Mouse (Mus musculus): ENCODE results near the gene Hoxb1. TPM values are rescaled to one million over a fixed set of nuclear protein-coding genes. Genes with fewer than 3 reads are reported as not detected.

The Hoxb1 gene
- total and polyA plus RNA-seq, 2 experiments from 2014 or later = not detected

DNA sequence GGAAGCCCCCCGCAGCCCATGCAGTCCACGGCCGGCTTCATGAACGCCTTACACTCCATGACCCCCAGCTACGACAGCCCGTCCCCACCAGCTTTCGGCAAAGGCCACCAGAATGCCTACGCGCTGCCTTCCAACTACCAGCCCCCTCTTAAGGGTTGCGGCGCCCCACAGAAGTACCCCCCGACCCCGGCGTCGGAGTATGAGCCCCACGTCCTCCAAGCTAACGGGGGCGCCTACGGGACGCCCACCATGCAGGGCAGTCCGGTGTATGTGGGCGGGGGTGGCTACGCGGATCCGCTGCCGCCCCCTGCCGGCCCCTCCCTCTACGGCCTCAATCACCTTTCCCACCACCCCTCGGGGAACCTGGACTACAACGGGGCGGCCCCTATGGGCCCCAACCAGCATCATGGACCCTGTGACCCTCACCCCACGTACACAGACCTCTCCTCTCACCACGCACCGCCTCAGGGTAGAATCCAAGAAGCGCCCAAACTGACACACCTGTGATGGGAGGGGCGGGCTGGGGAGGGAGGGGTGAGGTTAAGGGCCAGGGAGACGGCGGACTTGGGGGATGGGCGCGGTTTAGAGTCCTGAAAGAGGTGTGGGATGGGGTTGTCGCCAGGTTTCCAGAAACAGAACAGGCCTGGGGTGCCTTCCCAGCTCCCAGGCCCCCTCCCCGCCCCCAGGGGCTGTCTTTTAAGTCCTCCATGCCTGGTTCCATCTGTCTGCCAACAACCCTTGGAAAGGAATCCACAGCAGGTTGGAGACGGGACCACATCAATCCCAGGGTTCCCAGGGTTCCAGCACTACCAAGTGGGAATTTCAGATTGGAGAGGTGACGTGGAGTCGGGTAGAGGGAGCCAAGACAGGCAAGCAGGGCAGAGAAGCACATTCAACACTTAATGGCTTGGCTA lies 19.4 kb upstream of the Hoxb1 start:
- H3K27ac ChIP-seq (ENCODE audit: low read depth, low read length) = no peak overlapping the region
- H3K36me3 ChIP-seq (ENCODE audit: insufficient read depth, low read length) = no peaks in the 10 kb centered on the region
- WGBS = 4% methylated on average over 45 of the region's 45 CpGs
- no peak for DNase-seq (ENCODE audit: low spot score)
- peaks cover 94% of the 10 kb centered on the region for H3K27me3 ChIP-seq (ENCODE audit: insufficient read depth, low read length)
- H3K4me1 ChIP-seq (ENCODE audit: insufficient read depth, low read length) = no peaks in the 10 kb centered on the region
- no peak for ATAC-seq (ENCODE audit: low FRiP score)
- no peaks in the 10 kb centered on the region for H3K9me3 ChIP-seq (ENCODE audit: low read length)
- no peak overlapping the region for H3K4me3 ChIP-seq (ENCODE audit: low read depth, low read length)
- no peak overlapping the region for H3K9ac ChIP-seq (replicated peaks; ENCODE audit: low read length, poor library complexity, severe bottlenecking)
- peak overlapping the region; percentile 4; the same call in 1 of the 2 replicates for H3K4me2 ChIP-seq (ENCODE audit: low read depth, low read length, poor library complexity, severe bottlenecking)
- no peak for TF ChIP-seq CTCF (IDR thresholded peaks at IDR 0.05)

DNA sequence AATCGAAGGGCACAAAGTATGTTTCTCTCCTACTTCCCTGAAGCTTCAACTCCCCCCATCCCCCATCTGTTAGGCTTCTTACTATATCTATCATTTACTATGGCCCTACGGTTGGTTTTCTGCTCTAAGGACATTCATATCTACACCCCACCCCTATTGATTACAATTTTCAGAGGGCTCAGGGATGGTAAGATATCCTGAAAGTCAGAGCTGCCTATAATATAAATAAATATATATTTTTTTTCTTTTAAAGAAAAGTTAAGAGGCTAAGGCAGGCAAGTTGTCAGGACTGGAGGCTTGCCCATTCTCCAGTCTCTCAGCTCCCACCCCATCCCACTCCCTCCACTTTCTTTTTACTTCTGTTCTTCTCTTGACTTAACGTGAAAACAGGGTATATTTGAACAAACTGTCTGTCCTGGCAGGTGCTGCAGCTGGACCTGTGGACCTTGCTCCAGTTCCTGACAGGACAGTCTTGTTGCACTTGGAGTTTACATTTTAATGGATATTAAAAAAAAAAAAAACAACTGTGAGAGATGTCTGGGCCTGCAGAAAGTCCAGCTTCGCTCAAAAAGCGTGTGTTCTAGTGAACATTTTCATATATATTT lies 18.5 kb upstream of the Hoxb1 start:
- no peak for TF ChIP-seq CTCF (IDR thresholded peaks at IDR 0.05)
- no peaks in the 10 kb centered on the region for H3K9me3 ChIP-seq (ENCODE audit: low read length)
- no peak overlapping the region for H3K4me2 ChIP-seq (ENCODE audit: low read depth, low read length, poor library complexity, severe bottlenecking)
- peaks cover 94% of the 10 kb centered on the region for H3K27me3 ChIP-seq (ENCODE audit: insufficient read depth, low read length)
- H3K36me3 ChIP-seq (ENCODE audit: insufficient read depth, low read length) = no peaks in the 10 kb centered on the region
- ATAC-seq (ENCODE audit: low FRiP score) (no peak), DNase-seq (ENCODE audit: low spot score) (no peak)
- H3K4me1 ChIP-seq (ENCODE audit: insufficient read depth, low read length) = no peaks in the 10 kb centered on the region
- no peak overlapping the region for H3K27ac ChIP-seq (ENCODE audit: low read depth, low read length)
- WGBS = 4% methylated on average over 5 of the region's 5 CpGs
- no peak overlapping the region for H3K9ac ChIP-seq (replicated peaks; ENCODE audit: low read length, poor library complexity, severe bottlenecking)
- no peak overlapping the region for H3K4me3 ChIP-seq (ENCODE audit: low read depth, low read length)

DNA sequence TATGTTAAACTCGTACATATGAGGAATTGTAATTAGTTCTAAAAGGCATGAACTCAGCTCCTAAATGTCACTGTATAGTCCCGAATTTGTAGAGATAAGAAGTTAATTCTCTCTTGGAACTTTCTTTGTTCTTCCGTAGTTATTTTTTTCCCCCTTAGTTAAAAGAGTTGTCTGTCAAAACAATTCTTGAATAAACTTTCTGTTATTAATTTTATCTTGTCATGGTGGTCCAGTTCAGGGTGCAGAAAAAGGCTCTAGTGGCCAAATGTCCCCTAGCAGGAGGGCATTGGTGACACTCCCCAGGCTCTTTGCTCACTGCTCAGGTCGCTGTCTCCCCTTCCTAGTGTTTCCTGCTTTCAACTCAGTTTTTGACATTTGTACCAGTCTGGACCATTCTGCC lies 17.8 kb upstream of the Hoxb1 start:
- no peak for TF ChIP-seq CTCF (IDR thresholded peaks at IDR 0.05)
- peaks cover 89% of the 10 kb centered on the region for H3K27me3 ChIP-seq (ENCODE audit: insufficient read depth, low read length)
- H3K4me2 ChIP-seq (ENCODE audit: low read depth, low read length, poor library complexity, severe bottlenecking) = no peak overlapping the region
- H3K4me1 ChIP-seq (ENCODE audit: insufficient read depth, low read length) = no peaks in the 10 kb centered on the region
- no peaks in the 10 kb centered on the region for H3K9me3 ChIP-seq (ENCODE audit: low read length)
- no peak for DNase-seq (ENCODE audit: low spot score)
- no peak for ATAC-seq (ENCODE audit: low FRiP score)
- 6% methylated on average over 4 of the region's 4 CpGs for WGBS
- H3K4me3 ChIP-seq (ENCODE audit: low read depth, low read length) = no peak overlapping the region
- no peak overlapping the region for H3K27ac ChIP-seq (ENCODE audit: low read depth, low read length)
- H3K9ac ChIP-seq (replicated peaks; ENCODE audit: low read length, poor library complexity, severe bottlenecking) = no peak overlapping the region
- H3K36me3 ChIP-seq (ENCODE audit: insufficient read depth, low read length) = no peaks in the 10 kb centered on the region

DNA sequence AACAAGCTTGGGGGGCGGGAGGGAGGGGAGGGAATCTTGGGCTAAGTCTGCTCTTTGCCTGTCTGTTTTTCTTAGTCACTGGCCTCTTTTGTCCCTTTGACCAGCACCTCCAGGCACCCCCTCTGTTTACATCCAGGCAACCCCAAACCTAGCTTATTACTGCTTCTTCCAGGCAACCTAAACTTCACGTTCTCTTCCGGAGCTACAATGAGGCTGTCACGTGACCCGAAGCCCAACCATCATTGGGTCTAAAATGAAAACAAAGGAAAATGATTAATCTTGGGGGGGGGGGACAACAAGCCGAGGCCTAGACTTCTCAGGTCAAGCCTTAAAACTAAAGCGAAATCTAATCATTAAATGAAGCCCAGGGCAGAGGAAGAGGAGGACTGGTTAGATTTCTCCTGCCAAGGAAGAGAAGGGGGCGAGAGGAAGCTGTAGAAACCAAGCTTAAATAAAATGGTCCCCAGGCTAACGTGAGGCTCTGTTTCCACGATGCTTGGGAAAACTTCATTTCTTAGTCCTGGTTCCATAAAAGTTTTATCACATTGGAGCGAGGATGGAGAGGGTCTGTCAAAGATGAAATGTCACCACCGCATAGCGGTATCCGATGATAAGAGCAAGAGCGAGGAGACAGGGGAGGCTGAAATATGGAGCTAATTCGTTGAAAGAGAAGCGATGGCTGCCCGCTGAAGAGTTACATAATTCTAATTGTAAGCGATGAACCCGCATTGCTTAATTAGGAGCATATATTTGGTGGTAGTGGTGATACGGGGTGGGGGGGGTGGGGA lies 17.2 kb upstream of the Hoxb1 start:
- H3K4me3 ChIP-seq (ENCODE audit: low read depth, low read length) = no peak overlapping the region
- 2% methylated on average over 21 of the region's 21 CpGs for WGBS
- no peak overlapping the region for H3K9ac ChIP-seq (replicated peaks; ENCODE audit: low read length, poor library complexity, severe bottlenecking)
- TF ChIP-seq CTCF (IDR thresholded peaks at IDR 0.05) = no peak
- no peak overlapping the region for H3K27ac ChIP-seq (ENCODE audit: low read depth, low read length)
- DNase-seq (ENCODE audit: low spot score) (no peak), ATAC-seq (ENCODE audit: low FRiP score) (no peak)
- H3K27me3 ChIP-seq (ENCODE audit: insufficient read depth, low read length) = peaks cover 87% of the 10 kb centered on the region
- H3K4me2 ChIP-seq (ENCODE audit: low read depth, low read length, poor library complexity, severe bottlenecking) = no peak overlapping the region
- H3K9me3 ChIP-seq (ENCODE audit: low read length) = no peaks in the 10 kb centered on the region
- no peaks in the 10 kb centered on the region for H3K4me1 ChIP-seq (ENCODE audit: insufficient read depth, low read length)
- no peaks in the 10 kb centered on the region for H3K36me3 ChIP-seq (ENCODE audit: insufficient read depth, low read length)

DNA sequence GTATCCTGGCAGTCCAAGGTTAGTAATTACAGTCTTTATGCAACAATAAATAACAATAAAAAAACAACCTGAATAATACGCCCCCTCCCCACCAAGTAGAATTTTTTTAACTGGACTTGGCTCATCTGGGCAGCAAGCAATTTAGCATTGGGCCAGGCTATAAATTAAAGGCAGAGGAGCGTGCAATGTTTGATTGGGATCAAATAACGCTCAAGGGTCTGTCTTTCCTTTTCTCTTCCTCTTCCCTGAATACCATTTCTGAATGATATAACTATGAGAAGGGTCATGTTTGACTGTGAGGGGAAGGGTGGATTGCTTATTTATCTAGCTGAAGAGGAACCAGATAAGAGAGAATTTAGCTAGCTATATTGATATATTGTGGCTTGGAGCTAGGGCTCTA lies 16.6 kb upstream of the Hoxb1 start:
- DNase-seq (ENCODE audit: low spot score) (no peak), ATAC-seq (ENCODE audit: low FRiP score) (no peak)
- TF ChIP-seq CTCF (IDR thresholded peaks at IDR 0.05) = no peak
- H3K27ac ChIP-seq (ENCODE audit: low read depth, low read length) = no peak overlapping the region
- peaks cover 83% of the 10 kb centered on the region for H3K27me3 ChIP-seq (ENCODE audit: insufficient read depth, low read length)
- no peaks in the 10 kb centered on the region for H3K4me1 ChIP-seq (ENCODE audit: insufficient read depth, low read length)
- 13% methylated on average over 3 of the region's 3 CpGs for WGBS
- no peaks in the 10 kb centered on the region for H3K9me3 ChIP-seq (ENCODE audit: low read length)
- no peak overlapping the region for H3K4me3 ChIP-seq (ENCODE audit: low read depth, low read length)
- H3K9ac ChIP-seq (replicated peaks; ENCODE audit: low read length, poor library complexity, severe bottlenecking) = no peak overlapping the region
- H3K36me3 ChIP-seq (ENCODE audit: insufficient read depth, low read length) = no peaks in the 10 kb centered on the region
- no peak overlapping the region for H3K4me2 ChIP-seq (ENCODE audit: low read depth, low read length, poor library complexity, severe bottlenecking)

All from midbrain, postnatal 0 days (tissue).